Mouse (Mus musculus): ENCODE data around the gene Akap7. TPM values are rescaled to one million over a fixed set of nuclear protein-coding genes. Genes with fewer than 3 reads are reported as not detected.
"Not testable (repeated sequence)": the region's sequence is repeated elsewhere in the genome, so short reads cannot be mapped to it uniquely, and the experiment has no call there.

The Akap7 gene
- total and polyA plus RNA-seq, 3 experiments, result 17.2 to 59.1 (median 56.2) TPM

DNA sequence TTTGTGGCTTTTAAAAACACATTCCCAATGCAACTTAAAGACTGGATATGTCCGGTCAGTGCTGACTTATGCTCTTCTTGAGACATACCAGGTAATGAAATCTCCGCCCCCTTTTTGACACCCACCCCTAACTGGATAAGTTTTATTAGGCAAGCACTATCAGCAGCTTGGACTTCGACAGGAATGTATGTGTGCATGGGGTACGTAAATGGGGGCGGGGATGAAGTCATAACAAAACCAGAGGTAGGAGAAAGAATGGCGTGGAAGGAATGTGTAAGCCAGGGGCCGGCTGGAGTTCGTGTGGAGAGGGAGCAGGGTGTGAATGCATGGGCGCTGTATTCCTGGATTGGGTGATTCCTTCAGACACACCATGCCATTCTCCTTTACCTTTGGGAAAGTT lies 109.6 kb downstream of the Akap7 start:
- TF ChIP-seq POLR2A (IDR thresholded peaks at IDR 0.05; ENCODE audit: insufficient read depth, low read depth, low read length), result no peak
- TF ChIP-seq CTCF (IDR thresholded peaks at IDR 0.05), result no peak
- no peak for TF ChIP-seq EP300 (IDR thresholded peaks at IDR 0.05; ENCODE audit: insufficient read depth, low read depth, low read length)
- no peaks in the 10 kb centered on the region for H3K4me1 ChIP-seq (ENCODE audit: control insufficient read depth, insufficient read depth, low read length)
- no peaks in the 10 kb centered on the region for H3K36me3 ChIP-seq (ENCODE audit: control insufficient read depth, insufficient read depth, low read length)
- no peak overlapping the region for H3K9ac ChIP-seq (ENCODE audit: low read depth, low read length)
- H3K27me3 ChIP-seq (ENCODE audit: control insufficient read depth, insufficient read depth, low read length), result no peaks in the 10 kb centered on the region
- no peak for DNase-seq
- intact Hi-C loops (cut with DNase I), result no loop called here
- no peaks in the 10 kb centered on the region for H3K79me2 ChIP-seq (replicated peaks; ENCODE audit: control insufficient read depth, insufficient read depth, low read length)
- no peak overlapping the region for H3K27ac ChIP-seq
- H3K4me3 ChIP-seq, result no peak overlapping the region
- WGBS, result 80% methylated on average over 9 of the region's 9 CpGs

DNA sequence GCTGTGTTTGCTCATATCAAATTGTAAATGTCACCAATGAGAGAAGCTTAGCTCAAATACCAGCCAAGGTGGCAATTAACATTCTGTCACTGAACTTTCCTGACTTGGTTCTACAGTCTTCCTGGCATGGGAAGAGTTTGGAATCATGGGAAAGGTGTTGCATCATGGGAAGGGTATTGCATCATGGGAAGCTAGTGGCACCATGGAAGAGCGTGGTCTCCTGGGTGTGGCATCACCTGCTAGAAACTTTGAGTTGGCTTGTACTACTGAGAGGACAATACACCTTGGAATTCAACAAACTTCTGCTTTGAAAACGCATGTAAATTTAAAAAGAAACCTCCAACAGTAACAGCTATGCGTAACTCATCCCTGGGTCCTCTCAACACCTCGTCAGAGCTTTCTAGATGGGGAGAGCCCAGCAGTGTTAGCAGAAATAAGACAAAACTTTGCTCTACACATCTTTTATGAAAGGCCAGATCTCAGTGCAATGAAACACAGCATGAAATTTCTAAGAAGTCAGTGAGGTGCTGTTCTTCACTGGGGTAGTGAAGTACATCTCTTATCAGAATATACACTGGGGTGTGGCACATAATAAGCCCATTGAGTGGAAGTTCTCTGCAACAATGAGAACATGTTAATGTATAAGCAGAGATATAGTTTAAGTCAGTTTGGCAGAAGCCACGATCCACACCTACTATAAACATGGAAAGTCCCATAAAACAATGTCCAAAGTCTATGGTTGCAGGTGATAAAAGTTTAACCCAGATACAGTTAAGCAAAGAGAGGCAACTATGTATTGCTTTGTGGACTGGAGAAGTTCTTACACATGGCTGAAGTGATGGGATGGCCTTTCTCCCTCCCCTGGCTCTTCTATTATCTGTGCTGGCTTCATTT lies 115.2 kb downstream of the Akap7 start:
- Histone ChIP-seq H3K79me2 (replicated peaks; ENCODE audit: control insufficient read depth, insufficient read depth, low read length) (no peaks in the 10 kb centered on the region), H3K36me3 (ENCODE audit: control insufficient read depth, insufficient read depth, low read length) (no peaks in the 10 kb centered on the region), H3K27me3 (ENCODE audit: control insufficient read depth, insufficient read depth, low read length) (no peaks in the 10 kb centered on the region), H3K4me1 (ENCODE audit: control insufficient read depth, insufficient read depth, low read length) (no peaks in the 10 kb centered on the region), H3K9ac (ENCODE audit: low read depth, low read length) (no peak overlapping the region), H3K27ac (no peak overlapping the region), H3K4me3 (no peak overlapping the region)
- whole genome bisulfite sequencing, result 89% methylated on average over 5 of the region's 5 CpGs
- intact Hi-C loops (cut with DNase I), result no loop called here
- TF ChIP-seq CTCF (IDR thresholded peaks at IDR 0.05) (no peak), POLR2A (IDR thresholded peaks at IDR 0.05; ENCODE audit: insufficient read depth, low read depth, low read length) (no peak), EP300 (IDR thresholded peaks at IDR 0.05; ENCODE audit: insufficient read depth, low read depth, low read length) (no peak)
- no peak for DNase-seq

DNA sequence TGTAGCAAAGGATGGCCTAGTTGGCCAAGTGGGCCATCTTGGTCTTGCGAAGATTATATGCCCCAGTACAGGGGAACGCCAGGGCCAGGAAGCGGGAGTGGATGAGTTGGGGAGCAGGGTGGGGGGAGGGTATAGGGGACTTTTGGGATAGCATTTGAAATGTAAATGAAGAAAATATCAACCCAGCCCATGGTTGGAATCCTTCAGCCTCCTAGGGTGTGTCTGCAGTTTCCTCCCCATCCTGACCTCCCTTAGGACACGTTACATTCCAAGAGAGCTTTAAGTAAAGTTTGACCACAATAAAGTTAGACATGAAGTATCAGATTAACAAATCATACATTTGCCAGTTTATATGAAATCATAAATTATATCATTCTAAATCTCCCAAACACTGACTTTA lies 116.5 kb downstream of the Akap7 start:
- DNase-seq, result no peak
- Histone ChIP-seq H3K4me1 (ENCODE audit: control insufficient read depth, insufficient read depth, low read length) (no peaks in the 10 kb centered on the region), H3K27ac (no peak overlapping the region), H3K4me3 (no peak overlapping the region), H3K79me2 (replicated peaks; ENCODE audit: control insufficient read depth, insufficient read depth, low read length) (no peaks in the 10 kb centered on the region), H3K9ac (ENCODE audit: low read depth, low read length) (no peak overlapping the region), H3K36me3 (ENCODE audit: control insufficient read depth, insufficient read depth, low read length) (no peaks in the 10 kb centered on the region), H3K27me3 (ENCODE audit: control insufficient read depth, insufficient read depth, low read length) (no peaks in the 10 kb centered on the region)
- intact Hi-C loops (cut with DNase I), result no loop called here
- 90% methylated on average over 4 of the region's 4 CpGs for WGBS
- TF ChIP-seq CTCF (IDR thresholded peaks at IDR 0.05) (no peak), EP300 (IDR thresholded peaks at IDR 0.05; ENCODE audit: insufficient read depth, low read depth, low read length) (no peak), POLR2A (IDR thresholded peaks at IDR 0.05; ENCODE audit: insufficient read depth, low read depth, low read length) (no peak)

DNA sequence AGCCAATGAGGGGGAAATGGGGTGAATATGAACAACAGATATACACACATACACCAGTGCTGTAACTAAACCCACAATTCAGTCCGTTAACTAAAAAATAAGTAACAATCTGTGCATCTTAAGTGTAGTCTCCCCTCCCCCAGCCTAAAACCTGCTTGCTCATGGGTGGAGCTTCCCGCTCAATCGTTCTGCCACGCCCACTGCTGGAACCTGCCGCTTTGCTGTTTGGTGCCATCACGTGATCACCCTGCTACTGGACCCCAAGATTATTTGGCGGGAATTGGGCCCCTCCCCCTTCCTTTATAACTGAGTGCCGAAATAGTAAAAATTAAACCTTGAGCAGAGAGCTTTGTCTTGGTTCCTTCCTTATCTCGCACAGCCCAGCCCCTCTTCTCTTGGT lies 121.4 kb downstream of the Akap7 start:
- H3K36me3 ChIP-seq (ENCODE audit: control insufficient read depth, insufficient read depth, low read length); H3K4me3 ChIP-seq; intact Hi-C loops (cut with DNase I); H3K9ac ChIP-seq (ENCODE audit: low read depth, low read length); H3K27me3 ChIP-seq (ENCODE audit: control insufficient read depth, insufficient read depth, low read length); H3K27ac ChIP-seq; H3K79me2 ChIP-seq (replicated peaks; ENCODE audit: control insufficient read depth, insufficient read depth, low read length); H3K4me1 ChIP-seq (ENCODE audit: control insufficient read depth, insufficient read depth, low read length); DNase-seq: not testable (repeated sequence)
- 60% methylated on average over 9 of the region's 9 CpGs for WGBS

DNA sequence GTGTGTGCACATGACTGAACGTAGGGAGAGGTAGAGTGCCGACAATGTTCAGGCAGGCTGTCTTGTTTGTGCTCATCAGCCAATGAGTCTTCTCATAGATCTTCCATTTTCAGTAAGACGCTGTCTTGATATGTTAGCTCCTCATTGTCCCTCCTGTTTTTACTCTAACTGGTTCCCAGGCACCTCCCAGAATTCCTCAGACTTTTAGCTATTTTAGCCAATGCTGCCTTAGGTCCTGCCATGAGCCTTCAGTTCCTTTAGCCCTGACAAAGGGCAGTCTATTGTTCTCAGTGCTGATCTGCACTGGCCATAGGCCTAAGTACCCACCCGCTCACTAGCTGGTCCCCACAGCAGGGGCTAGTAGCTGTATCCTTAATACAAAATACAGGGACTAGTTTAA lies 122.0 kb downstream of the Akap7 start:
- Histone ChIP-seq H3K9ac (ENCODE audit: low read depth, low read length) (no peak overlapping the region), H3K4me1 (ENCODE audit: control insufficient read depth, insufficient read depth, low read length) (no peaks in the 10 kb centered on the region), H3K36me3 (ENCODE audit: control insufficient read depth, insufficient read depth, low read length) (no peaks in the 10 kb centered on the region), H3K27me3 (ENCODE audit: control insufficient read depth, insufficient read depth, low read length) (no peaks in the 10 kb centered on the region), H3K27ac (no peak overlapping the region), H3K79me2 (replicated peaks; ENCODE audit: control insufficient read depth, insufficient read depth, low read length) (no peaks in the 10 kb centered on the region), H3K4me3 (no peak overlapping the region)
- 95% methylated on average over 4 of the region's 4 CpGs for WGBS
- TF ChIP-seq EP300 (IDR thresholded peaks at IDR 0.05; ENCODE audit: insufficient read depth, low read depth, low read length) (no peak), CTCF (IDR thresholded peaks at IDR 0.05) (no peak), POLR2A (IDR thresholded peaks at IDR 0.05; ENCODE audit: insufficient read depth, low read depth, low read length) (no peak)
- no peak for DNase-seq
- intact Hi-C loops (cut with DNase I), result no loop called here

DNA sequence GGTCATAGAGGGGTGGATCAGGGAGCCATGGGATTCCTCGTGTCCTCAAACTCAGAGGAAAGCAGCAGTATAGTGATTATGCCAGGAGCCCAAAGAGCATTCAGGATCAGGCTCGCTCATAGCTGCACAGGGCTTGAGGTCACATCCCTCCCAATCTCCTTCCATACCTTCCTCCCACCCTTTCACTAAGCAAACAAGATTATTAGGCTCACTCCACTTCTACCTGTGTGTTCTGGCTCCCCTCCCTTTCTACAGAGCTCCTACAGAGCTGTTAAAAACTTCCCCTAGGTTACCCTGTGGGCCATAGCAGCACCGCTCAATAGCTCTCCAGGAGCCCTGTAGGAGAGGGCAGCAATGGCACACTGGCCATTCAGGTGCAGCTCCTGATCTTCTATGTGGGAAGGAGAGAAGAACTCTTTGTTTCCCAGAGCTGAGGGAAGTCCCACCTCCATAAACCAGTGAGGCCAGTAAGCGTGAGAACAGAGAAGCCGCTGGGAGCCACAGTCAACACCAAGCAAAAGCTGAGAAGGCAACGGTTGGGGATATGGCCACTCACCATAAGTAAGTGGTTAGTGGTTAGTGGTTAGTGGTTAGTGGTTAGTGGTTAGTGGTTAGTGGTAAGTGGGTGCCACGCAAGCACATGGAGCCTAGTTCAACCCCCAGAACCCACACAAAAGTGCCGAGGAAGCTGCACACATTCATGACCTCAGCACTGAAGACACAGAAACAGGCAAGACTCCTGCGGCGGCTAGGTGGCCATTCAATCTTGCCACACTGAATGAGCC lies 122.7 kb downstream of the Akap7 start:
- no peaks in the 10 kb centered on the region for H3K27me3 ChIP-seq (ENCODE audit: control insufficient read depth, insufficient read depth, low read length)
- TF ChIP-seq POLR2A (IDR thresholded peaks at IDR 0.05; ENCODE audit: insufficient read depth, low read depth, low read length) (no peak), CTCF (IDR thresholded peaks at IDR 0.05) (no peak), EP300 (IDR thresholded peaks at IDR 0.05; ENCODE audit: insufficient read depth, low read depth, low read length) (no peak)
- WGBS, result 87% methylated on average over 10 of the region's 10 CpGs
- no peak overlapping the region for H3K4me3 ChIP-seq
- no peaks in the 10 kb centered on the region for H3K4me1 ChIP-seq (ENCODE audit: control insufficient read depth, insufficient read depth, low read length)
- DNase-seq, result no peak
- no peak overlapping the region for H3K27ac ChIP-seq
- no peak overlapping the region for H3K9ac ChIP-seq (ENCODE audit: low read depth, low read length)
- no peaks in the 10 kb centered on the region for H3K79me2 ChIP-seq (replicated peaks; ENCODE audit: control insufficient read depth, insufficient read depth, low read length)
- no peaks in the 10 kb centered on the region for H3K36me3 ChIP-seq (ENCODE audit: control insufficient read depth, insufficient read depth, low read length)
- intact Hi-C loops (cut with DNase I), result no loop called here
